Mouse (Mus musculus) midbrain, embryonic 14.5 days (tissue): Measurements from ENCODE around the gene Relt. TPM values are rescaled to one million over a fixed set of nuclear protein-coding genes. Genes with fewer than 3 reads are reported as not detected.
A peak's percentile ranks its signal among the peaks of the same experiment; 100 is the strongest.

Experiments used
- ATAC-seq: fragments of 200-750 bp; cut with Nextera tagmentation; 2 replicates; pipeline ENCODE4 v1.8.0; 2017; ENCODE audit warnings: moderate number of reproducible peaks, moderate library complexity; ENCODE audit not compliant: low FRiP score, low TSS enrichment
- DNase-seq: peaks from one replicate; pipeline ENCODE4 v3.0.0-alpha.2; 2015
- H3K27ac ChIP-seq: fragments of 300-500 bp; sonication (generic); replicated peaks from 2 replicates; pipeline ENCODE4 v1.5.1; 2014; ENCODE audit warnings: mild to moderate bottlenecking, low read depth, low read length, moderate library complexity
- H3K27me3 ChIP-seq: fragments of 300-500 bp; sonication (generic); 2 replicates; pipeline ENCODE4 v1.6.1; 2014; ENCODE audit warnings: low read length, control low read depth, mixed read lengths; ENCODE audit not compliant: control insufficient read depth, insufficient read depth
- H3K36me3 ChIP-seq: fragments of 300-500 bp; sonication (generic); 2 replicates; pipeline ENCODE4 v1.6.1; 2014; ENCODE audit warnings: low read length, control low read depth; ENCODE audit not compliant: control insufficient read depth, insufficient read depth
- H3K4me1 ChIP-seq: fragments of 300-500 bp; sonication (generic); 2 replicates; pipeline ENCODE4 v1.6.1; 2014; ENCODE audit warnings: mild to moderate bottlenecking, antibody characterized with exemption, low read length, control low read depth; ENCODE audit not compliant: control insufficient read depth, insufficient read depth
- H3K4me2 ChIP-seq: fragments of 300-500 bp; sonication (generic); 2 replicates; pipeline ENCODE4 v1.6.1; 2014; ENCODE audit warnings: mild to moderate bottlenecking, low read length, moderate library complexity
- H3K4me3 ChIP-seq: fragments of 300-500 bp; sonication (generic); replicated peaks from 2 replicates; pipeline ENCODE4 v1.5.1; 2014; ENCODE audit warnings: low read depth, low read length
- H3K9ac ChIP-seq: fragments of 300-500 bp; sonication (generic); replicated peaks from 2 replicates; pipeline ENCODE4 v1.6.1; 2014; ENCODE audit warnings: mild to moderate bottlenecking, low read length, moderate library complexity
- H3K9me3 ChIP-seq: fragments of 300-500 bp; sonication (generic); 2 replicates; pipeline ENCODE4 v1.6.1; 2016; ENCODE audit warnings: low read length, control low read depth, mixed read lengths; ENCODE audit not compliant: control insufficient read depth
- WGBS: fragments of 180-500 bp; shearing (Covaris S2); extraction: QIAGEN DNeasy Blood & Tissue Kit; methylation state at CpG from one replicate; pipeline ENCODE4 v1.1.7; 2014; 5-methylcytosine and 5-hydroxymethylcytosine counted together
- polyA plus RNA-seq: library from polyadenylated mRNA; unstranded; fragments of >200 nt; fragmentation: Nextera tagmentation; extraction: Ambion mirVana; gene quantifications from 2 replicates; pipeline ENCODE4 v1.2.1, GENCODE M21; 2014

Gene Relt
- polyA plus RNA-seq, 1 experiment from 2014 or later = 4.5 TPM

- Histone ChIP-seq H3K27ac (no peak overlapping the region), H3K36me3 (no peaks in the 10 kb centered on the region), H3K4me3 (no peak overlapping the region), H3K27me3 (no peaks in the 10 kb centered on the region), H3K9ac (no peak overlapping the region), H3K4me1 (no peaks in the 10 kb centered on the region), H3K9me3 (no peaks in the 10 kb centered on the region), H3K4me2 (no peak overlapping the region)
- ATAC-seq (no peak), DNase-seq (no peak)
- 94% methylated on average over 5 of the region's 5 CpGs for WGBS
Measured at GRCm38 (mm10) chr7:100904612-100905011, 41.4 kb upstream of the Relt start.

- Histone ChIP-seq H3K9ac (no peak overlapping the region), H3K4me3 (no peak overlapping the region), H3K27ac (no peak overlapping the region), H3K36me3 (no peaks in the 10 kb centered on the region), H3K4me2 (no peak overlapping the region), H3K9me3 (no peaks in the 10 kb centered on the region), H3K27me3 (no peaks in the 10 kb centered on the region), H3K4me1 (no peaks in the 10 kb centered on the region)
- 84% methylated on average over 9 of the region's 9 CpGs for WGBS
- ATAC-seq (no peak), DNase-seq (peak; percentile 55)
Measured at GRCm38 (mm10) chr7:100902451-100903137, 39.3 kb upstream of the Relt start.

DNA sequence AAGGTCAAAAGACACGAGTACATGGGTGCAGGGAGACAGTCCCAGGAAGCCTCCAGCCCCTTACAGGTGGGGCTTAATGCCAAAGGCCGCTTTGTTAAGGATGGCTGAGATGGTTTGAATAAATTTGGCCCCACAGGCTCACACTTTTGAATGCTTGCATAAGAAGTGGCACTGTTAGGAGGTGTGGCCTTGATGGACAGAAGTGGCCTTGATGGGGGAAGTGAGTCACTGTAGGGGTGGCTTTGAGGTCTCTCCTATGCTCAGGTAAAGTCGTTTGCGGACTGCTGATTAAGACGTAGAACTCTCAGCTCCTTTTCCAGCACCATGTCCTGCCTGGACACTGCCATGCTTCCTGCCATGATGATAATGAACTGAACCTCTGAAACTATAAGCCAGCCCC, 34.6 kb upstream of the Relt start:
- Histone ChIP-seq H3K27ac (no peak overlapping the region), H3K9me3 (no peaks in the 10 kb centered on the region), H3K36me3 (no peaks in the 10 kb centered on the region), H3K4me3 (no peak overlapping the region), H3K27me3 (no peaks in the 10 kb centered on the region), H3K4me2 (no peak overlapping the region), H3K4me1 (peaks cover 18% of the 10 kb centered on the region), H3K9ac (no peak overlapping the region)
- ATAC-seq (no peak), DNase-seq (no peak)
- WGBS = 87% methylated on average over 5 of the region's 5 CpGs

DNA sequence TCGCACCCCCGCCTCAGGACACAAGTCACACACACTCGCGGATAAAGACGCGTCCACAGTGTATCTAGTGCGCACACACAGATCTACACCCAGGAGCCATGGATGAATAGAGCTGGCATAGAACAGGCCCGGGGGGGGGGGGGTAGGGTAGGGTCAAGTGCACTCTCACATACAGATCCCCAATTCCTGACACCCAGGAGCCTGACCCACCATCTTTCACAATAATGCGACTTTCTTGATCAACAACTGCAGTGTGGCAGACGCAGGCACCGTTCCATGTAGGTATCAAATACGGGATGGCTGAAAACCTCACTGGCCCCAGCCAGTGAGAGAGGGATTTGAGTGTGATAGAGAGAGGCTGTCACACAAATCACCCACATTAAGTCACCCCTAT, 31.6 kb upstream of the Relt start:
- peak overlapping the region; percentile 39 for H3K27ac ChIP-seq
- ATAC-seq = peak; percentile 11

GRCm38 (mm10) chr7:100894057-100894832, 31.0 kb upstream of the Relt start:
- peak overlapping the region; percentile 90 for H3K4me2 ChIP-seq
- no peaks in the 10 kb centered on the region for H3K9me3 ChIP-seq
- H3K4me3 ChIP-seq = peak overlapping the region; percentile 53
- H3K4me1 ChIP-seq = peaks cover 18% of the 10 kb centered on the region
- peak overlapping the region; percentile 39 for H3K27ac ChIP-seq
- DNase-seq (peak; percentile 84), ATAC-seq (peak; percentile 66)
- H3K9ac ChIP-seq = peak overlapping the region; percentile 78
- 2% methylated on average over 52 of the region's 53 CpGs for WGBS
- H3K27me3 ChIP-seq = no peaks in the 10 kb centered on the region
- 0 out of 2 replicates have a peak, but pooled peaks cover 5% of the 10 kb centered on the region for H3K36me3 ChIP-seq

More for the DNA sequence above, 31.6 kb upstream of the Relt start:
- WGBS = 3% methylated on average over 12 of the region's 12 CpGs
- Histone ChIP-seq H3K4me3 (peak overlapping the region; percentile 53), H3K4me2 (peak overlapping the region; percentile 90), H3K9me3 (no peaks in the 10 kb centered on the region), H3K27me3 (no peaks in the 10 kb centered on the region), H3K36me3 (no peaks in the 10 kb centered on the region), H3K9ac (peak overlapping the region; percentile 78), H3K4me1 (peaks cover 18% of the 10 kb centered on the region)
- peak; percentile 49 for DNase-seq

DNA sequence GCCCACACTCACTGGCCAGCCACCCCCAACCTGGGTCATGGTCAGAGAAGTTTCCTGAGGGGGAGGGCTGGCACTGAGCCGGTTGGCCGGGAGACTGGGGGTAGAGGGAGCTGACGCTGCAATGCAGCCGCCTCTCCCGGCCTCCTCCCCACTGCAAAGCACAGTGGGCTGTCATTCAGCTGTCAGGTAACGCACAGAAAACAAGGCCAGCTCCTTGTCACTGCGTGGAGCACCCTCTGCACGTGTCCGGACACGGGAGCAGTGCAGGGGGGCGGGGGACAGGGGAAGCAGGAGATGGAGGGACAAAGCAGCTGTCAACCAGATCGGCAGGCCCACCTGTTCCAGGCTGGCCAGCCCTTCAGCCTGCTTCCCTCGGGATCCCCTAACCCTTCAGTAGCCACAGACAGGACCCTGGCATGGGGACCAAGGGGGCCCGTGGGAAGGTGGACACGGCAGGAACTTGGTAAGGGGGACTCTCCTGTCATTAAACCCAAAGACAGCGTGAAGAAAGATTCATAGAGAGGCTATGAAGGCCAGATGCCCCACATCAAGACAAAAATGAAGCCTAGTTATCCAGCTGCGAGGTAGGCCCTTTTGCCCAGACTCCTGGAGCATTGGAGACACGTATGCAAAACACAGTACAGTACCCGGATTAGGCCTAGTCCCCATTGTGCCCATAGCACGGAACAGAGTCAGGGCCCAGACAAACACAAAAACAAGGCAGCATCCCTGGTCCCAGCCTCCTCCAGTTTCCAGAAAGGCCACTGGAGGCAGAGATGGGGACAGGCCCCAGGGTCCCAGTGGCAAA, 30.2 kb upstream of the Relt start:
- WGBS = 21% methylated on average over 20 of the region's 20 CpGs
- Histone ChIP-seq H3K4me3 (peak overlapping the region; percentile 53), H3K36me3 (0 out of 2 replicates have a peak, but pooled peaks cover 8% of the 10 kb centered on the region), H3K4me2 (peak overlapping the region; percentile 90), H3K27ac (peak overlapping the region; percentile 39), H3K4me1 (peaks cover 18% of the 10 kb centered on the region), H3K9ac (peak overlapping the region; percentile 78; the same call in 1 of the 2 replicates), H3K9me3 (no peaks in the 10 kb centered on the region), H3K27me3 (no peaks in the 10 kb centered on the region)
- ATAC-seq (peak; percentile 32; the same call in 1 of the 2 replicates), DNase-seq (peak; percentile 45)

- H3K4me2 ChIP-seq = no peak overlapping the region
- H3K9me3 ChIP-seq = no peaks in the 10 kb centered on the region
- no peaks in the 10 kb centered on the region for H3K27me3 ChIP-seq
- H3K27ac ChIP-seq = no peak overlapping the region
- WGBS = 31% methylated on average over 3 of the region's 3 CpGs
- no peak overlapping the region for H3K4me3 ChIP-seq
- 0 out of 2 replicates have a peak overlapping the region, but pooled peaks have one; percentile 9 for H3K9ac ChIP-seq
- peak; percentile 83 for DNase-seq
- ATAC-seq = no peak
- H3K4me1 ChIP-seq = no peaks in the 10 kb centered on the region
- peaks cover 43% of the 10 kb centered on the region for H3K36me3 ChIP-seq
Measured at GRCm38 (mm10) chr7:100886535-100886934, 23.3 kb upstream of the Relt start.

DNA sequence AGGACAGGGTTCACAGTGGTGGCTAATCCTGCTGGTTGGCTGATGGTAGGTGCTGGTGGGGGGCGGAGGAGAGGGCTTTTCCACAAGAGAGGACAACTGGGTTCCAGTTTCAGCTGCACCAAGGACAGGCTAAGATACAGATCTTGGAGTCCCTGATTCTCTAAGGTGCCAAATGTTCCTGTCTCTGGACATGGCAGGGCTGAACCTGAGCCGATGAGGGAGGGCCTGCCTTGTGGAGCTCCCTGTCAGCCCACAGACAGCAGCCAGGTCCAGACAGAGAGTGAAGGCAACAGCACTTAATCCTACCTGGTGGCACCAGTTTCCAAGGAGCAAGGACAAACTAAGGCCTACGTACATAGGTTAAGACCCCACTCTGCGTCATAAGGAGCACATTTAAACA, 21.2 kb upstream of the Relt start:
- no peak overlapping the region for H3K4me3 ChIP-seq
- H3K36me3 ChIP-seq = peaks cover 57% of the 10 kb centered on the region
- ATAC-seq (no peak), DNase-seq (no peak)
- H3K9ac ChIP-seq = no peak overlapping the region
- H3K9me3 ChIP-seq = no peaks in the 10 kb centered on the region
- no peaks in the 10 kb centered on the region for H3K4me1 ChIP-seq
- H3K27ac ChIP-seq = no peak overlapping the region
- WGBS = 95% methylated on average over 4 of the region's 4 CpGs
- H3K4me2 ChIP-seq = no peak overlapping the region
- no peaks in the 10 kb centered on the region for H3K27me3 ChIP-seq
